Mouse (Mus musculus): Measurements from ENCODE around the gene Sc5d.
A peak's percentile ranks its signal among the peaks of the same experiment; 100 is the strongest.

The Sc5d gene

GRCm38 (mm10) chr9:42264145-42264544 is at the start of gene Sc5d:
Gene Sc5d, minus strand, starts transcription at chr9:42264256.
- peak; percentile 94 for DNase-seq

- no peak for DNase-seq
These were observed 47.3 kb upstream of the Sc5d start for GRCm38 (mm10) chr9:42311311-42311710.

- no peak for DNase-seq
These were observed 39.8 kb upstream of the Sc5d start for GRCm38 (mm10) chr9:42303894-42304293.

- DNase-seq, result no peak
These were observed 37.1 kb upstream of the Sc5d start for GRCm38 (mm10) chr9:42301082-42301633.

GRCm38 (mm10) chr9:42296297-42296922 is 32.4 kb upstream of the Sc5d start:
- no peak for DNase-seq

GRCm38 (mm10) chr9:42294131-42294530 is 30.1 kb upstream of the Sc5d start:
- DNase-seq, result no peak

DNA sequence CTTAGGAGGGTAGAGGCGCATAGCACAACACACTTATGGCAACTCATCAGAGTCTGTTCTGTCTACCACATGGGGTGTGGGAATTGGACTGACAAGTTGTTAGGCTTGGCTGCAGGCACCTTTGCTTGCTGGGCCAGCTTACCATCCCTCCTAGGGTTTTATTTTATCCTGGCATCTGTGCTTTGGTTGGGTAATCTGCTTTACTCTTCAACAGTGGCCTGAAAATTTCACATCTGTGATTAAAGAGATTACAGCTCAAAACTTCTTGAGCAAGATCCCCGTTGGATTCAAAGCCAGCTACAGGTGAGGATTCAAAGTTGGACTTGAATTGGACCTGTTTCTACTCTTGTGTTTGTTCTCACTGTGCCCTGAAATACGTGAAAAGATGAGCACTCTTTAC is 29.5 kb upstream of the Sc5d start:
- no peak for DNase-seq

GRCm38 (mm10) chr9:42293051-42293450 is 29.0 kb upstream of the Sc5d start:
- no peak for DNase-seq

GRCm38 (mm10) chr9:42279676-42280075 is 15.6 kb upstream of the Sc5d start:
- no peak for DNase-seq

DNA sequence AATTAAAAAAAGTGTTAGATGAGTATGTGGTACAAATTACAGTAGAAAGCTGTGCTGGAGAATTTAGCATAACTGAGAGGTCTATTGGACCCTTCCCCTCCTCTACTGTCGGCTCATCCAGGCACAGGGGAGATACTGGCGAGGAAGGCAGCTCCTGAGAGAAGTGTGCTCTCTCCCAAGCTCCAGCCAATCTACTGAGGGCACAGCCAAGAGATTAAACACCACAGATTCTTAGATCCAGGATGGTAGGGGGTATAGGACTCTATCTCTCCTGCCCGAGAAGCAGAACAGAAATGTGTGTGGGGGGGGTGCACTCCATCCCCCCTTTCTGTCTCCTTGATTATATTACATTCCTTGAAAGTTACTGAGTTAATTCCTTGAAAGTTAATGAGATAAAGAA is 14.0 kb upstream of the Sc5d start:
- no peak for DNase-seq

GRCm38 (mm10) chr9:42277606-42278005 is 13.6 kb upstream of the Sc5d start:
- no peak for DNase-seq

GRCm38 (mm10) chr9:42277162-42277561 is 13.1 kb upstream of the Sc5d start:
- no peak for DNase-seq

DNA sequence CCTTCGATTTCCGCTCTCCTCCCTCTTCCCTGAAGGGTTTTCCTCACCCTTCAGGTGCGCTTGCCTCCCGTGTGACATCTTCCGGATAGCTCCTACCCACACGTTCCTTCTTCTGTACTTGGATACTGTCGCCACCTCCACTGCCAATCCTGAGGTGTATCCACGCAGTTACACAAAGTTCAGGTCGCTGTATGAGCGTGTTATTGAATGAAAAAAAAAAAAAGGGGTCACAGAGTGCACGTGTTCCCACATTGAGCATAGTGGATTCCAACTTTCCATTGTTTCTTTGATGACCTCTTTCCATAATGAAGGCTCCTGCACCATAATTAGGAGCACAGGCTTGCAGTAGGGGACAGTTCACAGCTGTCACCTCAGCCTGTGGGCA is 11.7 kb upstream of the Sc5d start:
- DNase-seq, result no peak

- DNase-seq, result no peak
These were observed 11.1 kb upstream of the Sc5d start for GRCm38 (mm10) chr9:42275027-42275760.

- DNase-seq, result no peak
These were observed 9.7 kb upstream of the Sc5d start for GRCm38 (mm10) chr9:42273682-42274296.

- no peak for DNase-seq
These were observed 9.1 kb upstream of the Sc5d start for GRCm38 (mm10) chr9:42273174-42273573.

- DNase-seq, result no peak
These were observed 8.6 kb upstream of the Sc5d start for GRCm38 (mm10) chr9:42272690-42273089.

GRCm38 (mm10) chr9:42271456-42271855 is 7.4 kb upstream of the Sc5d start:
- no peak for DNase-seq

- DNase-seq, result no peak
These were observed 6.6 kb upstream of the Sc5d start for GRCm38 (mm10) chr9:42270617-42271016.

DNA sequence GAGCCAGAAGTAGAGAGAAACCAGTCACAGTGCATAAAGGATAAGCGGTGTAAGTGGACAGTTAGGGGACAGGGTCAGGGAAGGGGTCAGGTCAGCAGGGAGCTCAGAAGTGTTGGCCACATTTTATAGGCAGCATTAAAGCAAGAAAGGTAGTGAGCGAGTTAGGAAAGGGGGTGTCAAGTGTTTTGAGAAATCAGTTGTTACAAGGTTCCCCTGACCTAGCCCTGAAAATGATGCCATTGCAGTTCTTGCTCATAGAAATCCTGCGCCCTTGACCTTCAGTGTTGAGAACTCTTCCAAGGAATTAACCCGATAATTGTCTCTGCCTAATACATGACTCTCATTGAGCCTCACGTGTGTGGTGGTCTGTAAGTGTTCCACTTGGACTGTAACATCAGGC is 6.0 kb upstream of the Sc5d start:
- DNase-seq, result no peak

- no peak for DNase-seq
These were observed 4.3 kb upstream of the Sc5d start for GRCm38 (mm10) chr9:42268371-42268770.

- no peak for DNase-seq
These were observed 1.3 kb upstream of the Sc5d start for GRCm38 (mm10) chr9:42265309-42265708.

GRCm38 (mm10) chr9:42263709-42264111 is 346 bp downstream of the Sc5d start:
- DNase-seq, result peak; percentile 16

DNA sequence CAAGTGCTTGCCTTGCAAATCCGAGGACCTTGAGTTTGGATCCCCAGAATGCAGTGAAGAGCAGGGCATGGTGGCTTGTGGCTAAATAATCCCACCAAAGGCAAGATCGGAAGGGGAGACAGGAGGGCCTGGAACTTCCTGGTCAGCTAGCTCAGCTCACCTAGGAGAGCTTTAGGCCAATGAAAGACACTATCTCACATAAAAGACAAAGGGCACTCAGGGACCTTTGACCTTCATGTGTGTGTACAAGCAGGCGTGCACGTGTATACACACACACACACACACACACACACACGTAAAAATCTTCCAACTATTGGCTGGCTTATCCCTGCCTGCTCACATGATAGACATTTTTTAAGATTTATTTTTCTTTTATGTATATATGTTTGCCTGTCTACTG is 3.6 kb downstream of the Sc5d start:
- DNase-seq, result no peak

Measured in right cerebral cortex, postnatal 25 days (tissue).